Mouse (Mus musculus) stomach, embryonic 14.5 days (tissue): ENCODE measurements at regions not wholly inside any gene's neighbourhood (a gene's known extent, or its start where the extent isn't known, plus 50 kb on each side); places are given as distances from the start of the nearest gene placed in this dataset.
A peak's percentile ranks its signal among the peaks of the same experiment; 100 is the strongest.

ENCODE experiments used
- ATAC-seq: fragments of 200-750 bp; cut with Nextera tagmentation; 2 replicates; pipeline ENCODE4 v1.8.0; 2017; ENCODE audit warnings: low read depth, moderate TSS enrichment; ENCODE audit not compliant: insufficient number of reproducible peaks, insufficient read depth, low FRiP score
- H3K27ac ChIP-seq: fragments of 300-500 bp; sonication (generic); 2 replicates; pipeline ENCODE4 v1.5.1; 2014; ENCODE audit warnings: mild to moderate bottlenecking, low read length, moderate library complexity, mixed read lengths
- H3K27me3 ChIP-seq: fragments of 300-500 bp; sonication (generic); 2 replicates; pipeline ENCODE4 v1.6.1; 2014; ENCODE audit warnings: low read length, control low read depth, mixed read lengths; ENCODE audit not compliant: control insufficient read depth, insufficient read depth
- H3K36me3 ChIP-seq: fragments of 300-500 bp; sonication (generic); 2 replicates; pipeline ENCODE4 v1.6.1; 2014; ENCODE audit warnings: mild to moderate bottlenecking, control low read depth, low read length, moderate library complexity, mixed read lengths; ENCODE audit not compliant: control insufficient read depth, insufficient read depth
- H3K4me1 ChIP-seq: fragments of 300-500 bp; sonication (generic); 2 replicates; pipeline ENCODE4 v1.6.1; 2014; ENCODE audit warnings: low read length, control low read depth, mixed read lengths; ENCODE audit not compliant: control insufficient read depth, insufficient read depth
- H3K4me2 ChIP-seq: fragments of 300-500 bp; sonication (generic); replicated peaks from 2 replicates; pipeline ENCODE4 v1.6.1; 2014; ENCODE audit warnings: low read depth, low read length, control low read depth
- H3K4me3 ChIP-seq: fragments of 300-500 bp; sonication (generic); 2 replicates; pipeline ENCODE4 v1.5.1; 2014; ENCODE audit warnings: low read depth, low read length, control low read depth
- H3K9ac ChIP-seq: fragments of 300-500 bp; sonication (generic); replicated peaks from 2 replicates; pipeline ENCODE4 v1.6.1; 2014; ENCODE audit warnings: low read depth, mild to moderate bottlenecking, control low read depth, low read length, moderate library complexity, mixed read lengths
- H3K9me3 ChIP-seq: fragments of 300-500 bp; sonication (generic); 2 replicates; pipeline ENCODE4 v1.6.1; 2016; ENCODE audit warnings: low read depth, low read length, control low read depth; ENCODE audit not compliant: control insufficient read depth
- WGBS: fragments of 180-500 bp; shearing (Covaris S2); extraction: QIAGEN DNeasy Blood & Tissue Kit; methylation state at CpG from one replicate; pipeline ENCODE4 v1.1.7; 2014; 5-methylcytosine and 5-hydroxymethylcytosine counted together

- H3K9ac ChIP-seq, result no peak overlapping the region
- H3K4me1 ChIP-seq, result no peaks in the 10 kb centered on the region
- ATAC-seq, result no peak
- WGBS, result 22% methylated on average over 8 of the region's 8 CpGs
- no peak overlapping the region for H3K27ac ChIP-seq
- no peaks in the 10 kb centered on the region for H3K9me3 ChIP-seq
- no peaks in the 10 kb centered on the region for H3K36me3 ChIP-seq
- H3K4me3 ChIP-seq, result no peak overlapping the region
- H3K4me2 ChIP-seq, result 0 out of 2 replicates have a peak overlapping the region, but pooled peaks have one; percentile 4
- no peaks in the 10 kb centered on the region for H3K27me3 ChIP-seq
Measured at GRCm38 (mm10) chr2:82698417-82698988, 244.9 kb upstream of the Fsip2 start.

GRCm38 (mm10) chr2:82701851-82702250, 241.6 kb upstream of the Fsip2 start:
- H3K36me3 ChIP-seq, result no peaks in the 10 kb centered on the region
- no peaks in the 10 kb centered on the region for H3K9me3 ChIP-seq
- no peak for ATAC-seq
- H3K4me1 ChIP-seq, result no peaks in the 10 kb centered on the region
- no peak overlapping the region for H3K27ac ChIP-seq
- WGBS, result 86% methylated on average over 2 of the region's 2 CpGs
- no peak overlapping the region for H3K4me3 ChIP-seq
- no peak overlapping the region for H3K9ac ChIP-seq
- H3K27me3 ChIP-seq, result no peaks in the 10 kb centered on the region
- no peak overlapping the region for H3K4me2 ChIP-seq

GRCm38 (mm10) chr2:82715773-82716172, 227.7 kb upstream of the Fsip2 start:
- Histone ChIP-seq H3K36me3 (no peaks in the 10 kb centered on the region), H3K27ac (no peak overlapping the region), H3K9me3 (no peaks in the 10 kb centered on the region), H3K4me1 (no peaks in the 10 kb centered on the region), H3K27me3 (no peaks in the 10 kb centered on the region), H3K4me2 (no peak overlapping the region), H3K4me3 (no peak overlapping the region), H3K9ac (no peak overlapping the region)
- WGBS, result 72% methylated on average over 3 of the region's 3 CpGs
- ATAC-seq, result no peak
